Mouse (Mus musculus): ENCODE results near the gene Glt28d2. TPM values are rescaled to one million over a fixed set of nuclear protein-coding genes. Genes with fewer than 3 reads are reported as not detected.

Glt28d2 gene
- polyA plus RNA-seq, 1 experiment from 2014 or later = 0.08 TPM

- Histone ChIP-seq H3K4me2 (no peak overlapping the region), H3K4me3 (no peak overlapping the region), H3K9ac (no peak overlapping the region), H3K36me3 (ENCODE audit: poor library complexity, severe bottlenecking) (no peaks in the 10 kb centered on the region), H3K27ac (no peak overlapping the region), H3K9me3 (replicated peaks) (no peaks in the 10 kb centered on the region), H3K27me3 (no peaks in the 10 kb centered on the region), H3K4me1 (0 out of 2 replicates have a peak, but pooled peaks cover 13% of the 10 kb centered on the region)
- 48% methylated on average over 9 of the region's 9 CpGs for WGBS
- no peak for ATAC-seq
Observed at GRCm38 (mm10) chr3:85842177-85842880, 45.0 kb downstream of the Glt28d2 start.

- Histone ChIP-seq H3K4me1 (0 out of 2 replicates have a peak, but pooled peaks cover 13% of the 10 kb centered on the region), H3K27ac (no peak overlapping the region), H3K9me3 (replicated peaks) (no peaks in the 10 kb centered on the region), H3K9ac (no peak overlapping the region), H3K27me3 (no peaks in the 10 kb centered on the region), H3K4me3 (no peak overlapping the region), H3K4me2 (no peak overlapping the region), H3K36me3 (ENCODE audit: poor library complexity, severe bottlenecking) (no peaks in the 10 kb centered on the region)
- ATAC-seq = no peak
- WGBS = 19% methylated on average over 2 of the region's 2 CpGs
Observed at GRCm38 (mm10) chr3:85841454-85842176, 45.7 kb downstream of the Glt28d2 start.

- 76% methylated on average over 1 of the region's 1 CpGs for WGBS
- no peak for ATAC-seq
Observed at GRCm38 (mm10) chr3:85833627-85834026, 53.7 kb downstream of the Glt28d2 start.

GRCm38 (mm10) chr3:85832490-85833155 is 54.7 kb downstream of the Glt28d2 start:
- peaks cover 5% of the 10 kb centered on the region; the same call in 1 of the 2 replicates for H3K4me1 ChIP-seq
- H3K4me3 ChIP-seq = no peak overlapping the region
- H3K9ac ChIP-seq = no peak overlapping the region
- ATAC-seq = no peak
- H3K27ac ChIP-seq = no peak overlapping the region
- 53% methylated on average over 10 of the region's 10 CpGs for WGBS
- H3K36me3 ChIP-seq (ENCODE audit: poor library complexity, severe bottlenecking) = no peaks in the 10 kb centered on the region
- no peaks in the 10 kb centered on the region for H3K9me3 ChIP-seq (replicated peaks)
- no peaks in the 10 kb centered on the region for H3K27me3 ChIP-seq
- no peak overlapping the region for H3K4me2 ChIP-seq

More at GRCm38 (mm10) chr3:85833627-85834026, 53.7 kb downstream of the Glt28d2 start:
- Histone ChIP-seq H3K27ac (no peak overlapping the region), H3K4me1 (no peaks in the 10 kb centered on the region), H3K4me2 (no peak overlapping the region), H3K9me3 (replicated peaks) (no peaks in the 10 kb centered on the region), H3K36me3 (ENCODE audit: poor library complexity, severe bottlenecking) (no peaks in the 10 kb centered on the region), H3K27me3 (no peaks in the 10 kb centered on the region), H3K4me3 (no peak overlapping the region), H3K9ac (no peak overlapping the region)

GRCm38 (mm10) chr3:85831785-85832184 is 55.5 kb downstream of the Glt28d2 start:
- WGBS = 90% methylated on average over 1 of the region's 1 CpGs
- H3K4me2 ChIP-seq = no peak overlapping the region
- ATAC-seq = no peak
- no peak overlapping the region for H3K9ac ChIP-seq
- H3K27ac ChIP-seq = no peak overlapping the region
- H3K27me3 ChIP-seq = no peaks in the 10 kb centered on the region
- H3K9me3 ChIP-seq (replicated peaks) = no peaks in the 10 kb centered on the region
- no peaks in the 10 kb centered on the region for H3K36me3 ChIP-seq (ENCODE audit: poor library complexity, severe bottlenecking)
- peaks cover 5% of the 10 kb centered on the region; the same call in 1 of the 2 replicates for H3K4me1 ChIP-seq
- no peak overlapping the region for H3K4me3 ChIP-seq

DNA sequence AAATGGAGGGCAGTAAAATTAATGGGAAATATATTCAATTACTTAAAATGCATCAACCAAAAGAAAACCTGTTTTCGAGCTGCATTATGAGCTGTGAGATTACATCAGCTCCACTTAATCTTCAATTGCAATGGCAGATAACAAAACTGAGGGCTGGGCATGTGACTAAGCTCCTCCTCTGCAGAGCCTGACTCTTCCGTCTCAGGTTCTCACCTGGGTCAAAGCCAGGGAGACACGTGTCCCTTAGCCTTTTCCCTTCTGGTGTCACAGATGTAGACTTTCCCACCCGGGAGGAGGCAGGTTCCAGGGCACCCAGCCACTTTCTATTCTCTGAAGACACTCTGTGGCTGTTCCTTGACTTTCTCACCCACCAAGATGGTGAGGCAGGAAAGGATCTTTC is 58.3 kb downstream of the Glt28d2 start:
- Histone ChIP-seq H3K4me2 (no peak overlapping the region), H3K4me1 (peaks cover 5% of the 10 kb centered on the region; the same call in 1 of the 2 replicates), H3K9me3 (replicated peaks) (no peaks in the 10 kb centered on the region), H3K27me3 (no peaks in the 10 kb centered on the region), H3K4me3 (no peak overlapping the region), H3K9ac (no peak overlapping the region), H3K27ac (no peak overlapping the region), H3K36me3 (ENCODE audit: poor library complexity, severe bottlenecking) (no peaks in the 10 kb centered on the region)
- ATAC-seq = no peak; the same call in 1 of the 2 replicates
- WGBS = 62% methylated on average over 4 of the region's 4 CpGs

DNA sequence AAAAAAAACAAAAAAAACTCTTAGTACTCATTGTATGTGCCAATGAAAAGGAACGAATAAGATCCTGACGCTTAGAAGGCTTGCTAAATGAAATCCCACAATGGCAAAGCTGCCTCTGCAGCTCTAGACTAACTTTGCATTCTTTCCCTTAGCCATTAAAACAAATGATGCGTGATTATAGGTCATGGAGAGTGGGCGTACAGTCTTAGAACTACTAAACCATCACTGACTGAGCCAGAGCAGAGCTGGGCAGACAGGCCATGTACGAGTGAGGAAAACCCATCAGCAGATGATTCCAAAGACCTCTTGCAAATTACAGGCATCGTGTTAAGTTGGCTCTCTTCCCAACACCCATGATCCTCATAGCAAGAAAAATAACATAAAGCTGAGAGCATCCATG is 59.5 kb downstream of the Glt28d2 start:
- no peak overlapping the region for H3K27ac ChIP-seq
- no peak overlapping the region for H3K4me2 ChIP-seq
- H3K4me3 ChIP-seq = no peak overlapping the region
- peaks cover 5% of the 10 kb centered on the region; the same call in 1 of the 2 replicates for H3K4me1 ChIP-seq
- no peaks in the 10 kb centered on the region for H3K9me3 ChIP-seq (replicated peaks)
- H3K9ac ChIP-seq = no peak overlapping the region
- 42% methylated on average over 6 of the region's 6 CpGs for WGBS
- ATAC-seq = no peak
- no peaks in the 10 kb centered on the region for H3K36me3 ChIP-seq (ENCODE audit: poor library complexity, severe bottlenecking)
- H3K27me3 ChIP-seq = no peaks in the 10 kb centered on the region

DNA sequence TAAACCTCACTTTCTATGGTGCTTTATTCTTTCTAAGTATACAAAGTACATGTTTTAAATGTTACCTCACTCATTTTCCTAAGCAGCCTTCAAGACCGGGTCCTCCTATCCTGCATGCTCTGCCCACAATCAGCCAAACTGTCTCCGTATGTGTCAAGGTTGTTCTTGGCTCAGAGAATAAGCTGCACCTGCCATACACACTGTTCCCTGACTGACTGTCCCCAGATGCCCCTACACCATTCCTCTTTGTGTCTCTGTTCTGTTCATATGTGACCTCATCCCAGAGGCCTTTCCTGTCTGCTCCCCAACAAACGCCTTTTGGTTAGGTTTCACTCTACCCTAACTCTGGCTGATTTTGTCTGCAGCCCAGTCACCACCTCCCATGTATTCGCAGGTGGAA is 60.0 kb downstream of the Glt28d2 start:
- Histone ChIP-seq H3K27ac (no peak overlapping the region), H3K36me3 (ENCODE audit: poor library complexity, severe bottlenecking) (no peaks in the 10 kb centered on the region), H3K9me3 (replicated peaks) (no peaks in the 10 kb centered on the region), H3K4me1 (peaks cover 5% of the 10 kb centered on the region; the same call in 1 of the 2 replicates), H3K4me2 (no peak overlapping the region), H3K9ac (no peak overlapping the region), H3K4me3 (no peak overlapping the region), H3K27me3 (no peaks in the 10 kb centered on the region)
- no peak for ATAC-seq
- 70% methylated on average over 4 of the region's 4 CpGs for WGBS

GRCm38 (mm10) chr3:85820839-85821548 is 66.3 kb downstream of the Glt28d2 start:
- no peak overlapping the region for H3K27ac ChIP-seq
- no peaks in the 10 kb centered on the region for H3K9me3 ChIP-seq (replicated peaks)
- H3K4me2 ChIP-seq = no peak overlapping the region
- no peak for ATAC-seq
- H3K9ac ChIP-seq = no peak overlapping the region
- no peak overlapping the region for H3K4me3 ChIP-seq
- WGBS = 72% methylated on average over 15 of the region's 15 CpGs
- H3K27me3 ChIP-seq = no peaks in the 10 kb centered on the region
- no peaks in the 10 kb centered on the region for H3K36me3 ChIP-seq (ENCODE audit: poor library complexity, severe bottlenecking)
- no peaks in the 10 kb centered on the region for H3K4me1 ChIP-seq
